Mouse (Mus musculus) midbrain, postnatal 0 days (tissue): ENCODE data around the gene Gorasp2. TPM values are rescaled to one million over a fixed set of nuclear protein-coding genes. Genes with fewer than 3 reads are reported as not detected.

Source experiments
- ATAC-seq: fragments of 200-750 bp; cut with Nextera tagmentation; 2 replicates; pipeline ENCODE4 v1.8.0; 2017; ENCODE audit warnings: moderate number of reproducible peaks, mild to moderate bottlenecking, moderate TSS enrichment, moderate library complexity; ENCODE audit not compliant: low FRiP score
- DNase-seq: peaks from one replicate; pipeline ENCODE4 v3.0.0-alpha.2; 2015; ENCODE audit warnings: low spot score
- H3K27ac ChIP-seq: fragments of 300-500 bp; sonication (generic); 2 replicates; pipeline ENCODE4 v1.5.1; 2014; ENCODE audit warnings: low read depth, mild to moderate bottlenecking, low read length, mixed read lengths
- H3K27me3 ChIP-seq: fragments of 300-500 bp; sonication (generic); 2 replicates; pipeline ENCODE4 v1.6.1; 2014; ENCODE audit warnings: low read length, control low read depth, mixed read lengths; ENCODE audit not compliant: insufficient read depth
- H3K36me3 ChIP-seq: fragments of 300-500 bp; sonication (generic); 2 replicates; pipeline ENCODE4 v1.6.1; 2014; ENCODE audit warnings: low read length, control low read depth, mixed read lengths; ENCODE audit not compliant: insufficient read depth
- H3K4me1 ChIP-seq: fragments of 300-500 bp; sonication (generic); 2 replicates; pipeline ENCODE4 v1.6.1; 2014; ENCODE audit warnings: mild to moderate bottlenecking, control low read depth, antibody characterized with exemption, low read length, mixed read lengths; ENCODE audit not compliant: insufficient read depth
- H3K4me2 ChIP-seq: fragments of 300-500 bp; sonication (generic); 2 replicates; pipeline ENCODE4 v1.6.1; 2014; ENCODE audit warnings: low read depth, mild to moderate bottlenecking, low read length, mixed read lengths; ENCODE audit not compliant: poor library complexity, severe bottlenecking
- H3K4me3 ChIP-seq: fragments of 300-500 bp; sonication (generic); 2 replicates; pipeline ENCODE4 v1.5.1; 2014; ENCODE audit warnings: low read depth, mild to moderate bottlenecking, low read length, moderate library complexity
- H3K9ac ChIP-seq: fragments of 300-500 bp; sonication (generic); replicated peaks from 2 replicates; pipeline ENCODE4 v1.6.1; 2014; ENCODE audit warnings: mild to moderate bottlenecking, low read length, moderate library complexity, mixed read lengths; ENCODE audit not compliant: poor library complexity, severe bottlenecking
- H3K9me3 ChIP-seq: fragments of 300-500 bp; sonication (generic); 2 replicates; pipeline ENCODE4 v1.6.1; 2016; ENCODE audit warnings: low read length, control low read depth
- CTCF ChIP-seq: IDR thresholded peaks from 2 replicates; pipeline ENCODE4 v1.5.1; 2016; ENCODE audit warnings: antibody characterized with exemption, mild to moderate bottlenecking
- WGBS: fragments of 180-500 bp; shearing (Covaris S2); extraction: QIAGEN DNeasy Blood & Tissue Kit; methylation state at CpG from one replicate; pipeline ENCODE4 v1.1.7; 2014; 5-methylcytosine and 5-hydroxymethylcytosine counted together
- polyA plus RNA-seq: library from polyadenylated mRNA; unstranded; fragments of >200 nt; fragmentation: Nextera tagmentation; extraction: Ambion mirVana; gene quantifications from 2 replicates; pipeline ENCODE4 v1.2.1, GENCODE M21; 2015
- total RNA-seq: library from RNA; depleted of rRNA; stranded (reverse); fragments of >200 nt; gene quantifications from 2 replicates; pipeline ENCODE4 v1.2.3, GENCODE M21; 2014

Gene Gorasp2
- total and polyA plus RNA-seq, 2 experiments from 2014 or later = 106 to 160 TPM

DNA sequence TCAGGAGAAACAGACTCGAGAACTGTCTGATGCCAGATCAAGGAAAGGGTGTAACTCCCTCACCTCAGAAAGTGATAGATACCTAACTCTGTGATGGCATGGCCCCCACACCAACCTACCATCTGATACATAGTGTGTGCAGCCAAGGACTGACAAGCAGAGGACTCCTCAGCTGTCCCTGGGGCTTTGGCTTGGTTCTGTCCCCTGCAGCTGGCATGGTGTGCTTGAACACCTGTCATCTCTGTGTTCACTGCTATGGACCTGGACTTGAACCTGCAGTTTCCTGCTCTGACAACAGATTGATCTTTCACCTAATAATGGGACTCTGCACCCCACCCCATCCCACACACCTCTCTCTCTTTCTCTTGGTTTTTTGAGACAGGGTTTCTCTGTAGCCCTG, 29.0 kb upstream of the Gorasp2 start:
- Histone ChIP-seq H3K4me3 (no peak overlapping the region), H3K9me3 (no peaks in the 10 kb centered on the region), H3K9ac (no peak overlapping the region), H3K27me3 (no peaks in the 10 kb centered on the region), H3K4me1 (peaks cover 3% of the 10 kb centered on the region; the same call in 1 of the 2 replicates), H3K4me2 (no peak overlapping the region), H3K27ac (no peak overlapping the region), H3K36me3 (no peaks in the 10 kb centered on the region)
- DNase-seq (no peak), ATAC-seq (no peak)
- 81% methylated on average over 1 of the region's 1 CpGs for WGBS
- no peak for TF ChIP-seq CTCF

DNA sequence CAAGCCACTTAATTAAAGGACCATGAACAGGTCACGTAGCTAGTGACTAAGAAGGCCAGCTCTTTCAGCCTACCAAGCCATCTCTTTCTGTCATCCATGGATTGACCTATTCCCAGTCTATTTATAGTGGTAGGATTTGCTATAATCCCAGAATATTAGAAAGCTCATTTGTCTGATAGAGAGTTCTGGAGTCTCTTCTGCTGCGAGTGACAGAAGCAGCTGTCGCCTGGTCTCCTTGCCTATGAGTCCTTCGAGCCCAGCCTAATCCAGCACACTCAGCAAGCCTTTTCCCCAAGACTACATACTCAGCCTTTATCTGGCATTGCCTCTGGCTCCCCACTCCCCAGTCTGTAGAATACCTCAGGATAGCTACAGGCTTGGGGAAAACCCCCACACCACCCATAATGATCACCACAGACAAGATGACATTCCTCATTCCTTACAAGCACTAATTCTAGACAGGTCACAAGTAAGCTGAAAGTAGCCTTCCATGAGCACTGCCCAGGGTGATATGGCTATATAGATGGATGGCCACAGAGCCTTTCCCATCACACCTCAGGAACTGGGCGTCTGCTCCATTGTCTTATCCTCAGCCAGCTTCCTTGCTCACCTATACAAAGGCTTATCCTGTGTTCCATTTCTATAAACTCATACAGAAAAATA, 27.2 kb upstream of the Gorasp2 start:
- no peak for ATAC-seq
- no peak overlapping the region for H3K9ac ChIP-seq
- no peak for TF ChIP-seq CTCF

GRCm38 (mm10) chr2:70640968-70641367, 20.4 kb upstream of the Gorasp2 start:
- H3K9ac ChIP-seq = no peak overlapping the region
- no peak for DNase-seq
- no peaks in the 10 kb centered on the region for H3K4me1 ChIP-seq
- no peaks in the 10 kb centered on the region for H3K9me3 ChIP-seq
- TF ChIP-seq CTCF = peak; percentile 20
- no peak overlapping the region for H3K4me2 ChIP-seq
- H3K36me3 ChIP-seq = no peaks in the 10 kb centered on the region
- no peak for ATAC-seq
- H3K27me3 ChIP-seq = no peaks in the 10 kb centered on the region
- H3K4me3 ChIP-seq = no peak overlapping the region
- no peak overlapping the region for H3K27ac ChIP-seq

More for the DNA sequence above, 27.2 kb upstream of the Gorasp2 start:
- Histone ChIP-seq H3K4me2 (no peak overlapping the region), H3K27ac (no peak overlapping the region), H3K36me3 (no peaks in the 10 kb centered on the region), H3K4me3 (no peak overlapping the region), H3K9me3 (no peaks in the 10 kb centered on the region), H3K27me3 (no peaks in the 10 kb centered on the region), H3K4me1 (peaks cover 3% of the 10 kb centered on the region; the same call in 1 of the 2 replicates)
- DNase-seq = no peak
- 86% methylated on average over 5 of the region's 5 CpGs for WGBS

GRCm38 (mm10) chr2:70642971-70643565, 18.3 kb upstream of the Gorasp2 start:
- Histone ChIP-seq H3K9me3 (no peaks in the 10 kb centered on the region), H3K27me3 (no peaks in the 10 kb centered on the region), H3K4me2 (no peak overlapping the region), H3K36me3 (no peaks in the 10 kb centered on the region), H3K4me3 (no peak overlapping the region), H3K27ac (no peak overlapping the region), H3K9ac (no peak overlapping the region), H3K4me1 (no peaks in the 10 kb centered on the region)
- DNase-seq (peak; percentile 48), ATAC-seq (no peak)
- WGBS = 48% methylated on average over 16 of the region's 16 CpGs
- TF ChIP-seq CTCF = no peak

- DNase-seq (no peak), ATAC-seq (no peak)
- Histone ChIP-seq H3K4me2 (no peak overlapping the region), H3K27me3 (no peaks in the 10 kb centered on the region), H3K4me1 (no peaks in the 10 kb centered on the region), H3K27ac (no peak overlapping the region), H3K9ac (no peak overlapping the region), H3K9me3 (no peaks in the 10 kb centered on the region), H3K4me3 (no peak overlapping the region), H3K36me3 (no peaks in the 10 kb centered on the region)
- WGBS = 85% methylated on average over 6 of the region's 6 CpGs
- TF ChIP-seq CTCF = no peak
Measured at GRCm38 (mm10) chr2:70645266-70645780, 16.1 kb upstream of the Gorasp2 start.

- 53% methylated on average over 4 of the region's 4 CpGs for WGBS
- H3K27ac ChIP-seq = no peak overlapping the region
- no peak for DNase-seq
- H3K4me2 ChIP-seq = no peak overlapping the region
- no peak overlapping the region for H3K4me3 ChIP-seq
- no peaks in the 10 kb centered on the region for H3K9me3 ChIP-seq
- no peak for ATAC-seq
- no peaks in the 10 kb centered on the region for H3K36me3 ChIP-seq
- TF ChIP-seq CTCF = no peak
- H3K4me1 ChIP-seq = no peaks in the 10 kb centered on the region
- H3K27me3 ChIP-seq = no peaks in the 10 kb centered on the region
- no peak overlapping the region for H3K9ac ChIP-seq
Measured at GRCm38 (mm10) chr2:70647681-70648080, 13.7 kb upstream of the Gorasp2 start.
